Mouse (Mus musculus) regulatory T cell (primary cell): ENCODE measurements around the gene Cd59a.
"Not testable (repeated sequence)": the region's sequence is repeated elsewhere in the genome, so short reads cannot be mapped to it uniquely, and the experiment has no call there.

ENCODE experiments used
- in situ Hi-C: fragments of 300-600 bp; cut with MboI, MseI; formaldehyde crosslinking; loops from one replicate; pipeline ENCODE4 v1.15.1; 2025; ENCODE audit warnings: high pct_unique_total_duplicates

Cd59a gene

DNA sequence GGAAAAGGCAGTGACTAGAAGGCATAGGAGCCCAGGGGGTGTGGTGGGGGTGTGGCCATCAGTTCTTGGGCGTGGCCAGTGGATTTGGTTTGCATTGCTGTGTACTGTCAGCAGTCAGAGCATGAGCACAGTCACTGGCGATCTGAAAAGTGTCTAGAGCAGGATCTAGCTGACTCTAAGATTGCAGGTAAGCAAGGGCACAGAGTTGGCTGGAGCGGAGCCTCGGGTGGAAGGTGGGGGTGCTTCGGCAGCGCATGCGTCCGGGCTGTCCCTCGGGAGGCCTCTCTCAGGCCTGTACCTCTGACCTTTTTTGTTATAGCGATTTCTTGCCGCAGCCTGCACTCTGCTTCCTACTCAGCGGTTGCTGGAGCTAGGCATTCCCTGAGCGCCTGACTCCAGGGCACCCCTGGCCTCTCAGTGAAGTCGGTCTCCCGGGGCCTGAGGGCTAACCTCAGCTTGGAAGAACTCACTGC, at the start of gene Cd59a:
TSS of gene Cd59a (plus strand) at position 61 of the 473 bp plus-strand sequence.
- in situ Hi-C loops: no loop called here

DNA sequence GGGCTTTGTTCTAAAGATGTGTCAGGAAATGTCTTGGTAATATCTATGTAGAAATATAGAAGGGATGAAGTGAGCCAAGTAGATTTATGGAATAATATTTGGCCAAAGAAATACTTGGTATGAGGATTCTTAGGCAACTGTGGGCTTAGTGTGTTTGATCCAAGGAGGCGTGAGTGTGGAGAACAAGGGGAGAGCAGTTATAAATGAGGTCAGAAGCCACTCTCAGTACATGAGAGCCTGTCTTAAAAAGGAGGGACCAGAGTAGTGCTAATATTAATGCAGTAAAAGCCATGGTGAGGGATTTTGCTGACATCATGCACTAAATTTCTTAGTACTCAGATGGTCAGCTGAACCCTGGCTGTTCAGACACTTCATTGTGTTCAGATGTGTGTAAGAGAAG, 37.2 kb upstream of the Cd59a start:
- in situ Hi-C loops: no loop called here

DNA sequence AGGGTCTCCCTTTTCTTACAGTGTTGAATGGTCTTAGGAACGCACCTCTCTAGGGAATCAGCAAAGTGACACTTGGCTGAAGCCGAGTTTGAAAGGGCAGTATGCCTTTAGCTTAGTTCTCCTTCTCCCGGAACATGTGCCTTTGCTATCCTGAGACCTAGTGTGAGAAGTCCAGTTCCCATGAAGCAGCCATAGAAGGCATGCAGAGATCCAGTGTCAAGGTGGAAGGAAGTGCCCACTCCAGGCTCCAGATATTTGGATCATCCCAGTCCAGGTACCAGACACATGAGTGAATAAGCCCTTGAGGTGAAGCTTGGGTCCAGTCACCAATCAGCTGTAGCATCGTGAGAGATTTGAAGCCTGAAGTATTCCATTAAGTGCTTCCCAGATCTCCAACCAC, 36.6 kb upstream of the Cd59a start:
- in situ Hi-C loops: no loop called here

DNA sequence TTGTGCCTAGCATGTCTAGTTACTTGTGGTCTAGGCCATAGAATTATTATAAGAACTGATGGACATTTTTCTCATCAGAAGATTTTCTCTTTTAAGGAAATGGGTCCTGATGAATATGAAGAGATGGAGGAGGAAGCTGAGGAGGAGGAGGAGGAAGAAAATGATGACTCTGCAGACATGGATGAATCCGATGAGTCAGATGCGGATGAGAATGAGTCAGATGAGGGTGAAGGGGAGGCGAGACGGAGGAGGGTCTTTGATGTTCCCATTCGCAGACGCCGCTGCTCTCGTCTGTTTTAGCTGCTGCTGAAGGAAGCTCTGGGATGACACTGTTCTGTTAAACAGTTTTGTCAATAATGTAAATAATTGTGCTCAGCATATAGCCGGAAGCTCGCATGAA, 35.8 kb upstream of the Cd59a start:
- in situ Hi-C loops: no loop called here

DNA sequence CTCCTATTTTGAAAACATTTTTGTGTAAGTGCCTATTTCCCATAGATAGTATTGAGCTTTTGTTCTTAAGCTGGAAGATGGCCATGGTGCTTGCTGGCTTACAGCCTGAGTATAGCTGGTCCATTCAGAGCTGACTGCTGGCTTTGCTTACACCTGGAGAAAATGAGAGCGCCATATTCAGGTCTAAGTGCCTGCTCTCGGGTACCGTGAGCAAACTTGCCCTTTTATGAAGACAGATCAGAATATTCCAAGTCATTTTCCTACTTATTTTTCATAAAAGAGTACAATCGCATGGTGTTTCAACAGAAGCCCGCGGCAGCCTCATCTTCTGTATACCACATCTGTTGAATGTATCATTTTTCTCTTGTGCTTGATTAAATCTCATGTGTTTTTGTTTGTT, 34.6 kb upstream of the Cd59a start:
- in situ Hi-C loops: no loop called here

DNA sequence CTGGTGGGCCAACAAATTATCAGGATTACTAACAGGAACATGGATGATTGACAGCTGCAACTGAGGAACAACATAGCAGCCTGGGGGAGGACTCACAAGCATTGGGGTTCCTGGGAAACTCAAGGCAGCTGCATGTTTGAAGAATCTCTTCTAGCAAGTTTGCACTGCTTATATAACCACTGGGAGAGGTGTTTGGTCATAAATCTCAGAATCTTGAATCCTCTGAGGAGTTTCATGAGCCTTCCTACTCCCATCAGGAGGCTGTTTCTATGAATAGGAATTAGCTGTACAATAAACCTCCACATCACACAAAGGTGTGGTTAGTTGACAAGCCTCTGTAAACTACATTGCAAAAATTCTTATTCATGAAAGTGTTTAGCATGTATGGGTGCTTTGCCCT, 32.9 kb upstream of the Cd59a start:
- in situ Hi-C loops: no loop called here

DNA sequence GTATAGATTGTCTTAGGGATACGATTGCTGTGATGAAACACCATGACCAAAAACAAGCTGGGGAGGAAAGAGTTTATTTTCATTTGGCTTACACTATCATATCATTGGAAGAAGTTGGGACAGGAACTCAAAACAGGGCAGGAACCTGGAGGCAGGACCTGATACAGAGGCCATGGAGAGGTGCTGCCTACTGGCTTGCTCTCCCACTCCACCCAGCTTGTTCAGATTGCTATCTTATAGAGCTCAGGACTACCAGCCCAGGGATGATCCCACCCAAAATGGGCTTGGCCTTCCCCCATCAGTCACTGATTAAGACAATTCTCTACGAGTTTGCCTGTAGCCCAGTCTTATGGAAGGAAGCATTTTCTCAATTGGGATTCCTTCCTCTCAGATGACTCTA, 31.4 kb upstream of the Cd59a start:
- in situ Hi-C loops: no loop called here

DNA sequence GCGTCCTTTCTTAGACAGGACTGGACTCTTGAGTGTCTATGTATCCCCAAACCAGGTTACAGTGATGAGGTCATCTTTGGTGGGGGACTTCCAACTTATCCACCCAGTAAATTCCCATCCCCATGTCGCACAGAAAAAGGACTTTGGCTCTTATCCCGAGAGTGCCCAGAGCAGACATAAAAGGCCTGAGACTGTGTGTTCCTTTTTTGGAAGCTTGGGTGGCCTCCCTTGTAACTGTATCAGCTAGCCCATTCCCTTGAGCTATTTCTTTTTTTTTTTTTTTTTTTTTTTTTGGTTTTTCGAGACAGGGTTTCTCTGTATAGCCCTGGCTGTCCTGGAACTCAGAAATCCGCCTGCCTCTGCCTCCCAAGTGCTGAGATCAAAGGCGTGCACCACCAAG, 30.1 kb upstream of the Cd59a start, which contains the start of gene Gm10912:
TSS of gene Gm10912 (plus strand) at position 301 of the 400 bp plus-strand sequence.
- in situ Hi-C loops: loop anchor here (5.0 kb wide), 1 partner anchor 1138 kb away; no protein-coding TSS in a partner anchor

DNA sequence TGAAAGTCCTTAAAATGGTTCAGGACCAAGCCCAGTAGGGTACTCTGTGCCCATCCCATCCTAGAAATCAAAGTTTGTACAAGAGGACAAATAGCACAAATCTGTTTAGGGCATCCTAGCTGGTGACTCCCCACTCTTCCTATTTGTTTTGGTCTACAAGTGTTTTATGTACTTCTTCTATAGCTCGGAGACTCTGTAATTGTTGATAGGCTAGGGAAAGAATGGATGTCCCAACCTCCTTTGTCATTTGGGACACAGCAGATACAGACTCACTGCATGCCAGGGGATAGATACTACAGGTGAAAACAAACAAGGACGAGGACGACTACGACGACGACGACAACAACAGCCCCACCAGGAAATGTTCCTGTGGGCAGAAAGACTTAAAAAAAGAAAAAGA, 27.2 kb upstream of the Cd59a start, which contains the start of gene Gm10799:
TSS of gene Gm10799 (minus strand) at position 101 of the 400 bp plus-strand sequence.
- in situ Hi-C loops: loop anchor here (5.0 kb wide), 1 partner anchor 1141 kb away; no protein-coding TSS in a partner anchor

DNA sequence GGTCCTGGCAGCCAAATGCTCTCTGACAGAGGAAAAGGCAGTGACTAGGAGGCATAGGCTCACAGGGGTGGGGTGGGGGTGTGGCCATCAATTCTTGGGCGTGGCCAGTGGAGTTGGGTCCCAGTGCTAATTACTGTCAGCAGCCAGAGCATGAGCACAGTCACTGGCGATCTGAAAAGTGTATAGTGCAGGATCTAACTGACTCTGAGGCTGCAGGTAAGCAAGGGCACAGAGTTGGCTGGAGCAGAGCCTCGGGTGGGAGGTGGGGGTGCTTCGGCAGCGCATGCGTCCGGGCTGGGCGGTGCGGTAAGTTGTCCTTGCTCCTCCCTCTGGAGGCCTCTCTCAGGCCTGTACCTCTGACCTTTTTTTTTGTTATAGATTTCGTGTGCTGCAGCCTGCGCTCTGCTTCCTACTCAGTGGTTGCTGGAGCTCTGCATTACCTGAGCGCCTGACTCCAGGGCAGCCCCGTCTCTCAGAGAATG, 25.9 kb upstream of the Cd59a start, which contains the start of gene Cd59b:
TSS of gene Cd59b (plus strand) at position 146 of the 482 bp plus-strand sequence.
- in situ Hi-C loops: loop anchor here (5.0 kb wide), 1 partner anchor 1142 kb away; no protein-coding TSS in a partner anchor

DNA sequence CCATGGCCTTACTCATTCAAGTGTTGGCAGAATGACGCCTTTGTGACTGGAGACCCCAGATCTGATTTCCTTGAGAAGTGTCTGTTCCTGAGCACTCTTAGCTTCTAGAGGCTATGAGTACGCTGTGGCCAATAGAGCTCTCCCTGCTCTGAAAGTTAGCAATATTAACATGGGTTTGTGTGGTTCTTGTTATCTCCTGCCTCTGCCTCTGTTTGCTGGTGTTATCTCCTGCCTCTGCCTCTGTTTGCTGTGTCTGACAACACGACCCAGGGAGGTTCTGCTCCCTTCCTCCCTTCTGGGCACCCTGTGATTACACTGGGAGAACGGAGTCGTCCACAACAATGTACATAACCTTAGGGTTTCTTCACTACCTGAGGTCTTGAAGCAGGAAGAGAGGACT, 17.3 kb upstream of the Cd59a start:
- in situ Hi-C loops: not testable (repeated sequence)

DNA sequence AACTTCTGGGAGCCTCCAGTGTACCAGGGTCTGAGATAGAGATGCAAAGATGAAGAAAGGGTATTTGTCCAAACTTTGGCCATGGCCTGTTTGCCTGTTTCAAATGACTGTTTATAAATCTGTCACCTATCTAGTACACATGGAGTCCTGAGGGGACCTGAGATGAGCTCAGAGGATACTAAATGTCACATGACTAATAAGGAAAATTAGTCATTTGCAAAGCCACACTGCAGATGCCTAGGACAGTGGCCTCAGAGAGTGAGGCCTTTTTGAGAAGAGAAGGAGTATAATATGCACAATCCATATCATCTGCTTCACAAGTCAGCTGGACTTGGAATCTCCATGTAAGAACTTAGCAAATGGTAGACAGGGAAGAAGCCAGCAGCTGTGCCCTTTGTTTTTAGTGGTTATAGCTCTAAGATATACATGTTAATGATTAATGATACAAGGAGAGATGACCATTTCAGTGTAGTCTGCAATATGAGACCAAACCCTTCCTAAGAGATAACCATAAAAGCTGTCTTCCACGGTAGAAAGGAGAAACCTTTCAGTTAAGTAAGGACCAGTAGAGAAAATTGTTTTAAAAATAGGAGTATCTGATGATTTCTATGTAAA, 14.1 kb upstream of the Cd59a start:
- in situ Hi-C loops: not testable (repeated sequence)

DNA sequence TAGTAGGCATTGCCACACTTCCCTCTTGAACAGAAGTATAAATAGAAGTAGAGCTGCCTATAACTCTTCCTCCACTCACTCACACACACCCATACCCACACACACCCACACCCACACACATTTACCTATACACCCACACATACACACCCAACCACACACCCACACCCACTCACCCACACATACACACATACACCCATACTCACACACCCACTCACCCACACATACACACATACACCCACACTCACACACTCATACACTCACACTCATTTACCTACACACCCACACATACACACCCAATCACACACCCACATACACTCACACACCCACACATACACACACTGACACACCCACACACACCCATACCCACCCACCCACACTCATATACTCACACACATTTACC, 13.1 kb upstream of the Cd59a start:
- in situ Hi-C loops: no loop called here

DNA sequence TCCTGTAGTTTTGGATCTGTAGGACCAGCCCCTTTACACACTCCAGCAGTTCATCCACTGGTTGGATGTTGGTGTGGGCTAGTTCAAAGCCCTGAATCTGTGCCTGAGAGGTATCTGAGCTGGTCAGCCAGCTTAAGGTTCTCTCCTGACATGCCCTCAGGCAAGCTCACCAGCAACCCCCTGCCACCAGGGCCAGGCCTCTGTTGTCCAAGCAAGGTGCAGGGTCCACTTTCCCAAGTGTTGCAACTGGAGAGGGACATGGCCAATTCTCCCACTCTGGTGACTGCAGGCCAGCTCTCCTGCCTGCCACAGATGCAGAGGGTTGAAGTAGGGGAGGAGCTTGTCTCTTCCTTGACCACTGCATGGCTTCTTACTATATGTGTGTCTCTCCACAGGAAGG, 11.6 kb upstream of the Cd59a start:
- in situ Hi-C loops: not testable (repeated sequence)

DNA sequence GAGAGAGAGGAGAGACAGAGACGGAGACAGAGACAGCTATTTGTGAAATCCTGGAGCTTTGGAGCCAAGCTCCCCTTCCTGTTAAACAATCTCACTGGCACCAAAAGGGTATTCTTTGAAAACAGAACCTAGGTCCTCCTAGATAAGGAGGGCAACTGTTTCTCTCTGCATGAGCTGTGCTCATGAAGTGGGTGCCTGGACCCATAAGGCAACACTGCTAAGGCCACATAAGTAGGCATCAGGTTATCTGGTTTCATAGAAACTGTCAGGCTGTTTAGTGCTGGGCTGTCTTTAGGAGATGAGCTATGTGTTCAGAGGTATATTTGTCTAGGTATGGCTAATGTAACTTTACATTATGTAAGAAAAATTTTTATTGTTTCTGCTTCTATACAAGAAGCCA, 8.0 kb upstream of the Cd59a start:
- in situ Hi-C loops: not testable (repeated sequence)

DNA sequence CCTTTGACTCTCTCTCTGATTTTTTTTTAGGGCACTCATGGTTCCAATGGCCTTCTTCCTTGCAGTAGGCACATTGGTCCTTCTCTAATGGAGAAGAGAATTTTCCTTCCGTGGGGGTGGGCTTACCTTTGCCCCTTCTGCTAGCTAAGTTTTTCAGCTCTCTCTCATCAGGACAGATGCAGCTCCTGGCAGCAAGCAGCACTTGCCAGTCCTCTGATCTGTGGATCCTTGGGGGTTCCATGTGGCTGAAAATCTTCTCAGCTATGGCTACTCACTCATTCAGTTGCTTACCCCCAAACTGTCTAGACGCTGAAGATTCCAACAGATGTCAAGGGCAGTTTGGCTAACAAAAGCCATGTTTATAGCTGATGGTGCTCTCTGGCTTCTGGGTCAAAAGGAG, 2.3 kb upstream of the Cd59a start:
- in situ Hi-C loops: no loop called here

DNA sequence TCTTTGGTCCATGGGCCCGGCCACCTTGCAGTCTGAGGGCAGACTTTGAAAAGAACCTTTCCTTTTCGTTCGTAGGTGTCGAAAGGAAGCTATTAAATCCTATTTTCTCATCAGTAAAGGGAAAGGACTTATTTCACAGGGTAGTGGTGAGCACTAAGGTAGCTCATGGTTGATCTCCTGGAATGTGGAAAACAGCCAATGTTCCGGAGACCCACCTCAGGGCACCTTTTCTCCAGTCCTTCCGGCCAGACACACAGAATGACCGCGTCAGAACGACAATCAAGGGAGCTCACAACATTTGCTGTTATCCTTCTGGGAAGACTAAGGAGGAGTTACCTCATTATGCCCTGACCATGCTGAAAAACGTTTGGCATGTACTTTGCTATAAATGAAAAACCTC, 655 bp downstream of the Cd59a start:
- in situ Hi-C loops: no loop called here

DNA sequence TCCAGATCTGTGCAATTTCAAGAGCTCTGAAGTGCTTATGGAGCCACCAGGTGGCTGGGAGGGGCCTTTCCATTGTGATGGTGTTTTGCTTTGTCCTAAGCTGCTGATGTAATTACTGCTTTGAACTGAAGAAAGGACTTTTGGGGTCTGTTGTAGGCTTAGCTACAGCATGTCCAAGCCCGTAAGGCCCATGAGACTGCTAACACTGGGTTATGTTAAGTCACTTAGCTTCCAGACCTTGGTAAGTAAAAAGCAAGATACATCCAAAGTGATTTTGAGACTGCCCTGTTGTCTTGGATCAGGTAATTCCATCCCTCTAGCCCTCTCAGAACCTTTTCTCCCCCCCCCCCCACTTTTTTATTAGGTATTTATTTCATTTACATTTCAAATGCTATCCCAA, 1.2 kb downstream of the Cd59a start:
- in situ Hi-C loops: not testable (repeated sequence)

DNA sequence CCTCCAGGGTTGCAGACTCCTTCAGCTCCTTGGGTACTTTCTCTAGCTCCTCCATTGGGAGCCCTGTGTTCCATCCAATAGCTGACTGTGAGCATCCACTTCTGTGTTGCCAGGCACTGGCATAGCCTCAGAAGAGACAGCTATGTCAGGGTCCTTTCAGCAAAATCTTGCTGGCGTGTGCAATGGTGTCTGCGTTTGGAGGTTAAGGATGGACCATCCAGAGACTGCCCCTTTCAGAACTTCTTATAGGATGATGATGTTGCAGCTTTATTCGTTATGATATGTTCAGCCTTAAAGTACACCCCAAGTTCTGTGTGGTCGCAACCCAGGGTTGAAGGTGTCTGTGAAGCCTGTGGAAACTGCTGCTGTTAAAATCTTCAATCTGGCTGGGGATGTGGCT, 1.8 kb downstream of the Cd59a start:
- in situ Hi-C loops: not testable (repeated sequence)

DNA sequence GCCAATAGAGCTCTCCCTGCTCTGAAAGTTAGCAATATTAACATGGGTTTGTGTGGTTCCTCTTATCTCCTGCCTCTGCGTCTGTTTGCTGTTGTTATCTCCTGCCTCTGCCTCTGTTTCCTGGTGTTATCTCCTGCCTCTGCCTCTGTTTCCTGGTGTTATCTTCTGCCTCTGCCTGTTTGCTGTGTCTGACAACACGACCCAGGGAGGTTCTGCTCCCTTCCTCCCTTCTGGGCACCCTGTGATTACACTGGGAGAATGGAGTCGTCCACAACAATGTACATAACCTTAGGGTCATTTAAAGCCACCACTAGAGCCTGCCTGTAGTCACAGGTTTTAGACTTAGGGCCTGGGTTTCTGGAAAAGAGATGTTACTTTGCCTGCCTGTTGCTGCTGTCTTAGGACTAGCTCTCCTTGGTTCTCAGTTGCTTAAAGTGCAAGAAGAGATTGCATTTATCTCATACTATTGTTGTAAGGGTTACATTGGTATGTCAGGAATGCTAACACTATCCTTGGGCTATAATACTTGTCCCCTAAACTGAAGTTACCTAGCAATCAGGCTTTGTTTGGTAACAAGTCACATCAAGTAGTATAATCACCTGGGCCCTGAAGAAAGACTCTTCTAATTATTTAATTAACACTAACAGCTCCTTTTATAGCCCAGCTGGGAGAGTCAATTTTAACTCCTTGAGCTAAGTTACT, 3.1 kb downstream of the Cd59a start:
- in situ Hi-C loops: no loop called here

DNA sequence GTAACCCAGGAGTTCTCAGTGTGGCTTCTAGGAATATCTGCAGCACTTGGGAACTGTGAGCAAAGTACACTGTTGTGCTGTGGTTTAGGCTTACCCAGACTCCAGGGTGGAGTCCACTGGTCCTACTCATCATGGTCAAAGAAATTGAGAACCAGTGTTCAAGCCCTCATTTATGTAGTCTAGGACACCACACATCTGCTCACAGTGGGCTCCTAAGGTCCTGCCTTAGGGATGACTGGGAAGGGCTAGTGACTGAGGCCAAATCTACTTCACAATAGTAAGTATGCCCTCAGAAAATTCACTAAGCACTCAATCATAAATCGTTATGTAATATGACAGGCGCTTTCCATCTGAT, 3.6 kb downstream of the Cd59a start:
- in situ Hi-C loops: no loop called here

DNA sequence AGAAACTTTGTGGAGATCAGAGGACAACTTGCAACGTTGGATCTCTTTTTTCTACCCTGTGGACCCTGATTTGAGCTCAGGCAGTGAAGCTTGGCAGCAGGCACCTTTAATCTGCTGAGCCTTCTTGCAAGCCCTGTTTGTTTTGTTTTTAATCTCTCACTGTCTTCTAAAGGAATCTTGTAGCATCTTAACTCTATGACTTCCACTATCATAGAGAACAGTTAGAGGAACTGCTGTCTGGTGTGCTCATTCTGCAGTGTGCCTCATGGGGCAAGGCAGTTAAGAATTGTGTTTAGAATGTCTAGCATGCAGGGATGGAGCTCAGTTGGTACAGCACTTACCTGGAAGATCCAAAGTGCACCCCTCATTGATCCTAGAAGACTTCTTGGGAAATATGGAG, 4.3 kb downstream of the Cd59a start:
- in situ Hi-C loops: no loop called here

DNA sequence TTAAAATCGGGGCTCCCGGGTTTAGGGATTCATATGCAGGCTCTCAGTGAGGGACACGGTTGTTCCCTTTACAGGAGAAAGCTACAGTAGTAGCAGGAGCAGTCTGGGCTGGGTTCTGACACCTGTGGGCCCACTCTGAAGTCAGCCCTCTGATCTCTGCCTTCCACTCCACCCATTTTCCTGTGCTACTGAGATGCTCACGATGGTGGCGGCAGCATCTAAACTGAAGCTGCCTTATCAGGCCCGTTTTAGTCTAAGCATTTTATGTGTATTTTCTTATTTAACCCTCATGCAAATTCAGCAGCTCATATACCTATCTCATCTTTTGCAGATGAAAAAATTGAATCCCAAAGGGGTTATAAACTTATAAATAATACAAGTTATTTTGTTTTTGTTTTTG, 9.2 kb downstream of the Cd59a start:
- in situ Hi-C loops: no loop called here
